Comparison of ENCODE assay signal across 26 mouse cellular contexts in the genomic region with DNA sequence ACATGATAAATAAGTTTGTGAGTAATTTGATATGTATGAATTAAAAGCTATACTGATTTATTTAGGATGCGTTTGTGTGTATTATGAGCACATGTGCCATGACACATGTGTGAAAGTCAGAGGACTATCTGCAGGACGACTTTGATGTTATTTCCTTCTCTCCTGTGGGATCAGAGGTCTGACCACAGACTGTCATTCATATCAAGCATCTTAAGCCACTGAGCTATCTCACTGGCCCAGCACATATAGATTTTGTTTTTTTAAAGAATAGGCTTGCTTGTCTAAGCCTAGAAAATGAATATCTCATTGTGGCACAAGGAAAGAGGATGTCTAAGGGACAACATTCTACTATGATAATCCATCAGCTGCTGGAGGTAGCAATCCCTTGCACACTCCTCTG.
"Had no signal": no experiment of that assay in that cellular context is flagged by ENCODE, and none has a peak within 500 bp of the region (broad histone marks: within the 10 kb centered on the region; RNA-seq: fewer than 3 reads in every experiment).

No protein-coding gene starts in this region.

- ATAC-seq: hindbrain, embryonic 16.5 days; inflammation-experienced regulatory T-cells, adult 6 months; intestine, embryonic 15.5 days; intestine, postnatal 0 days; liver, embryonic 12.5 days had no signal

- H3K9me3 ChIP-seq: heart, embryonic 10.5 days; heart, embryonic 12.5 days; hindbrain, embryonic 10.5 days; hindbrain, embryonic 12.5 days; intestine, embryonic 15.5 days; limb, embryonic 10.5 days; limb, embryonic 12.5 days; liver, embryonic 12.5 days had no signal

- DNase-seq: gastrocnemius, adult 2 months; gastrocnemius, postnatal 10 days; gastrocnemius, postnatal 25 days; heart, adult 18-20 months; heart, postnatal 10 days; heart, postnatal 4 days; kidney, adult 18-20 months; kidney, adult 8-10 months; kidney, postnatal 10 days; kidney, postnatal 36 days; layer of hippocampus, adult 9-11 months; layer of hippocampus, postnatal 36 days; liver had no signal

- H3K4me3 ChIP-seq: gastrocnemius, adult 2 months; heart, embryonic 10.5 days; heart, embryonic 12.5 days; hindbrain, embryonic 10.5 days; hindbrain, embryonic 12.5 days; intestine, embryonic 15.5 days; limb, embryonic 10.5 days; limb, embryonic 12.5 days; liver, embryonic 12.5 days had no signal

- H3K4me2 ChIP-seq: heart, embryonic 12.5 days; hindbrain, embryonic 12.5 days; hindbrain, embryonic 14.5 days; intestine, embryonic 15.5 days; limb, embryonic 12.5 days; liver, embryonic 12.5 days had no signal

- H3K9ac ChIP-seq: heart, embryonic 12.5 days; hindbrain, embryonic 12.5 days; hindbrain, embryonic 14.5 days; intestine, embryonic 15.5 days; limb, embryonic 12.5 days; liver, embryonic 12.5 days; liver, embryonic 14.5 days had no signal

- H3K36me3 ChIP-seq: heart, embryonic 10.5 days; heart, embryonic 12.5 days; hindbrain, embryonic 10.5 days; hindbrain, embryonic 12.5 days; intestine, embryonic 15.5 days; limb, embryonic 10.5 days; limb, embryonic 12.5 days; liver, embryonic 12.5 days had no signal

- H3K27me3 ChIP-seq: heart, embryonic 12.5 days; hindbrain, embryonic 12.5 days; intestine, embryonic 15.5 days; limb, embryonic 12.5 days; liver, embryonic 12.5 days had no signal

- H3K4me1 ChIP-seq: heart, embryonic 10.5 days; heart, embryonic 12.5 days; hindbrain, embryonic 12.5 days; intestine, embryonic 15.5 days; limb, embryonic 10.5 days; limb, embryonic 12.5 days; liver, embryonic 12.5 days had no signal

- H3K27ac ChIP-seq: gastrocnemius, adult 2 months; heart, embryonic 10.5 days; hindbrain, embryonic 10.5 days; hindbrain, embryonic 12.5 days; hindbrain, embryonic 14.5 days; intestine, embryonic 15.5 days; limb, embryonic 10.5 days; limb, embryonic 12.5 days; liver, embryonic 12.5 days; liver, embryonic 14.5 days had no signal
